Mouse (Mus musculus) limb, embryonic 11.5 days (tissue): ENCODE results near the gene Sh3pxd2a. TPM values are rescaled to one million over a fixed set of nuclear protein-coding genes. Genes with fewer than 3 reads are reported as not detected.

Experiments
- ATAC-seq: fragments of 200-750 bp; cut with Nextera tagmentation; 2 replicates; pipeline ENCODE4 v1.8.0; 2017; ENCODE audit warnings: low read depth; ENCODE audit not compliant: insufficient number of reproducible peaks, low FRiP score, low TSS enrichment
- DNase-seq: peaks from one replicate; pipeline ENCODE4 v3.0.0-alpha.2; 2015; ENCODE audit warnings: low spot score
- H3K27ac ChIP-seq: fragments of 300-500 bp; sonication (generic); replicated peaks from 2 replicates; pipeline ENCODE4 v1.5.1; 2014; ENCODE audit warnings: low read depth, mild to moderate bottlenecking, low read length
- H3K27me3 ChIP-seq: fragments of 300-500 bp; sonication (generic); 2 replicates; pipeline ENCODE4 v1.6.1; 2014; ENCODE audit warnings: mild to moderate bottlenecking, low read length, mixed read lengths; ENCODE audit not compliant: control insufficient read depth, insufficient read depth
- H3K36me3 ChIP-seq: fragments of 300-500 bp; sonication (generic); 2 replicates; pipeline ENCODE4 v1.6.1; 2014; ENCODE audit warnings: mild to moderate bottlenecking, low read length, moderate library complexity, mixed read lengths; ENCODE audit not compliant: control insufficient read depth, insufficient read depth
- H3K4me1 ChIP-seq: fragments of 300-500 bp; sonication (generic); 2 replicates; pipeline ENCODE4 v1.6.1; 2014; ENCODE audit warnings: low read length, mixed read lengths; ENCODE audit not compliant: control insufficient read depth, insufficient read depth
- H3K4me2 ChIP-seq: fragments of 300-500 bp; sonication (generic); 2 replicates; pipeline ENCODE4 v1.6.1; 2014; ENCODE audit warnings: low read depth, mild to moderate bottlenecking, moderate library complexity; ENCODE audit not compliant: severe bottlenecking
- H3K4me3 ChIP-seq: fragments of 300-500 bp; sonication (generic); 2 replicates; pipeline ENCODE4 v1.5.1; 2014; ENCODE audit warnings: low read depth, low read length
- H3K9ac ChIP-seq: fragments of 300-500 bp; sonication (generic); 2 replicates; pipeline ENCODE4 v1.6.1; 2014; ENCODE audit warnings: mild to moderate bottlenecking, low read length
- H3K9me3 ChIP-seq: fragments of 300-500 bp; sonication (generic); 2 replicates; pipeline ENCODE4 v1.6.1; 2016; ENCODE audit warnings: low read length; ENCODE audit not compliant: control insufficient read depth
- WGBS: fragments of 180-500 bp; shearing (Covaris S2); extraction: QIAGEN DNeasy Blood & Tissue Kit; methylation state at CpG from one replicate; pipeline ENCODE4 v1.1.7; 2014; 5-methylcytosine and 5-hydroxymethylcytosine counted together
- polyA plus RNA-seq: library from polyadenylated mRNA; unstranded; fragments of >200 nt; fragmentation: Nextera tagmentation; extraction: Ambion mirVana; gene quantifications from 2 replicates; pipeline ENCODE4 v1.2.1, GENCODE M21; 2014

Sh3pxd2a gene
- polyA plus RNA-seq, 1 experiment from 2014 or later: 10.4 TPM

- Histone ChIP-seq H3K4me2 (no peak overlapping the region), H3K27ac (no peak overlapping the region), H3K27me3 (no peaks in the 10 kb centered on the region), H3K4me3 (no peak overlapping the region), H3K9me3 (no peaks in the 10 kb centered on the region), H3K9ac (no peak overlapping the region), H3K4me1 (0 out of 2 replicates have a peak, but pooled peaks cover 7% of the 10 kb centered on the region), H3K36me3 (no peaks in the 10 kb centered on the region)
- DNase-seq (no peak), ATAC-seq (no peak)
- 51% methylated on average over 3 of the region's 3 CpGs for WGBS
These were observed 95.2 kb downstream of the Sh3pxd2a start for GRCm38 (mm10) chr19:47369008-47369407.

- Histone ChIP-seq H3K9ac (no peak overlapping the region), H3K4me3 (no peak overlapping the region), H3K9me3 (no peaks in the 10 kb centered on the region), H3K27ac (no peak overlapping the region), H3K4me2 (no peak overlapping the region), H3K27me3 (no peaks in the 10 kb centered on the region), H3K36me3 (no peaks in the 10 kb centered on the region), H3K4me1 (0 out of 2 replicates have a peak, but pooled peaks cover 6% of the 10 kb centered on the region)
- ATAC-seq (no peak), DNase-seq (no peak)
- 93% methylated on average over 12 of the region's 12 CpGs for WGBS
These were observed 96.8 kb downstream of the Sh3pxd2a start for GRCm38 (mm10) chr19:47367271-47367879.

- WGBS: 92% methylated on average over 8 of the region's 8 CpGs
- no peak overlapping the region for H3K4me3 ChIP-seq
- H3K9ac ChIP-seq: no peak overlapping the region
- no peaks in the 10 kb centered on the region for H3K9me3 ChIP-seq
- no peak overlapping the region for H3K27ac ChIP-seq
- no peak for ATAC-seq
- DNase-seq: no peak
- no peaks in the 10 kb centered on the region for H3K36me3 ChIP-seq
- H3K4me2 ChIP-seq: no peak overlapping the region
- no peaks in the 10 kb centered on the region for H3K27me3 ChIP-seq
- H3K4me1 ChIP-seq: 0 out of 2 replicates have a peak, but pooled peaks cover 3% of the 10 kb centered on the region
These were observed 97.6 kb downstream of the Sh3pxd2a start for GRCm38 (mm10) chr19:47366576-47366975.

- no peaks in the 10 kb centered on the region for H3K27me3 ChIP-seq
- no peak overlapping the region for H3K9ac ChIP-seq
- no peak overlapping the region for H3K27ac ChIP-seq
- no peak overlapping the region for H3K4me2 ChIP-seq
- ATAC-seq: no peak
- no peaks in the 10 kb centered on the region for H3K9me3 ChIP-seq
- 61% methylated on average over 9 of the region's 9 CpGs for WGBS
- H3K4me1 ChIP-seq: peaks cover 5% of the 10 kb centered on the region
- no peaks in the 10 kb centered on the region for H3K36me3 ChIP-seq
- no peak for DNase-seq
- no peak overlapping the region for H3K4me3 ChIP-seq
These were observed 101.0 kb downstream of the Sh3pxd2a start for GRCm38 (mm10) chr19:47363086-47363668.

- ATAC-seq (no peak), DNase-seq (no peak)
- Histone ChIP-seq H3K36me3 (no peaks in the 10 kb centered on the region), H3K27me3 (no peaks in the 10 kb centered on the region), H3K9me3 (no peaks in the 10 kb centered on the region), H3K4me2 (no peak overlapping the region), H3K4me1 (peaks cover 5% of the 10 kb centered on the region), H3K27ac (no peak overlapping the region), H3K9ac (no peak overlapping the region), H3K4me3 (no peak overlapping the region)
- 77% methylated on average over 3 of the region's 3 CpGs for WGBS
These were observed 103.3 kb downstream of the Sh3pxd2a start for GRCm38 (mm10) chr19:47360921-47361320.

DNA sequence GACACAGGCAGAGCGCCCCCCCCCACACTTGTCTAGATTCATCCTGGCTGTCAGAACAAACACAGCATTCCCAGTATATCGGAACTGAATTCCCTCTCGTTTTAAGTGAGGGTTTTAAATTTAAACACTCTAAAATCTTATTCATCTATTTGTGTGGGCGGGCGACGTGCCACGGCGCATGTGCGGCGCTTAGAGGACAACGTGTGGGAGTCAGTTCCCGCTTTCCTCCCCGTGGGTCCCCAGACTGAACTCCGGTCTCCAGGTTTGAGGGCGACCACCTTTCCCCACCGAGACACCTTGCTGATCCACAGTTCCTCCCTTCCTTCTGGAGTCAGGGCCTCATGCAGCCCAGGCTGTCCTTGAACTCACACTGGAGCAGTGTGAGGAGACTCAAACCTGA lies 104.2 kb downstream of the Sh3pxd2a start:
- DNase-seq (no peak), ATAC-seq (no peak)
- no peak overlapping the region for H3K9ac ChIP-seq
- H3K4me2 ChIP-seq: peak overlapping the region; percentile 24; the same call in 1 of the 2 replicates
- no peak overlapping the region for H3K4me3 ChIP-seq
- no peaks in the 10 kb centered on the region for H3K27me3 ChIP-seq
- no peaks in the 10 kb centered on the region for H3K9me3 ChIP-seq
- H3K36me3 ChIP-seq: no peaks in the 10 kb centered on the region
- 92% methylated on average over 16 of the region's 16 CpGs for WGBS
- peaks cover 5% of the 10 kb centered on the region for H3K4me1 ChIP-seq
- H3K27ac ChIP-seq: no peak overlapping the region

DNA sequence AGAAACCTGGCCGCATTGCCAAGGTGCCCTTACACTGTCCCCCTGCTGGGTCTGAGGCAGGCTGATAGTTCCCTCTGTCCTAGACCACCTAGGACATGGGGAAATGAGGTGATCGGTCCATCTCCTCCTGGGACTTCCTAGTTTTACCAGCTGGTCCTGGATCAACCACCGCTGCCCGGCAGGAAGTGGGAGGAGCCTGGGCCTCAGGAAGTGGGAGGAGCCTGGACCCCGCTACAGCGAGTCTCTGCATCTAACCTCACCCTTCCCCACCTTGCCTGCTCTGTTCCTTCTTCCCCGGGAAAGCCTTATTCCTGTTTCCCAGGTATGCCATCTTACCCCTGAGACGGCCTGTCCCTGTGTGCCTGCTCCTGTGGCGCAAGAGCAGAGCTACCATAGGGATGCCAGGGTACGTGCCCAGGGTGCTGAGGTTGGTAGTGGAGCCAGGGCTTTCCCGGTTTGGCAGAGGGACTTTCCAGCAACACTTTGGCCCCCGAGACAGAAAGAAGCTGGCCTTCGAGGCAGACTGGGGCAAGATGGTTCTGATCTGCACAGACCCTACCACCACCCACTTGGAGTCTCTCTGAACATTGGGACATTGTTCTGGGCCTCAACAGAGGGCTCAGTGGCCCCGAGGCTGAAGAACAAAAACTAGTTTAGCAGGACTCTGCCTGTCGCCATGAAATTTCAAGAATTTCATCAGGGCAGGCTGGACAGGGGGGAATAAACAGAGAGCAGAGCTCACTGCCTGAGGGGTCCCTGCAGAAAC lies 104.9 kb downstream of the Sh3pxd2a start:
- peak overlapping the region; percentile 24 for H3K4me2 ChIP-seq
- 0 out of 2 replicates have a peak overlapping the region, but pooled peaks have one; percentile 5 for H3K4me3 ChIP-seq
- WGBS: 45% methylated on average over 15 of the region's 15 CpGs
- ATAC-seq (no peak), DNase-seq (peak; percentile 71)
- peak overlapping the region; percentile 5; the same call in 1 of the 2 replicates for H3K27ac ChIP-seq
- H3K4me1 ChIP-seq: peaks cover 5% of the 10 kb centered on the region
- no peaks in the 10 kb centered on the region for H3K27me3 ChIP-seq
- no peaks in the 10 kb centered on the region for H3K36me3 ChIP-seq
- H3K9me3 ChIP-seq: no peaks in the 10 kb centered on the region
- no peak overlapping the region for H3K9ac ChIP-seq

- H3K4me3 ChIP-seq: no peak overlapping the region
- H3K4me1 ChIP-seq: peaks cover 5% of the 10 kb centered on the region
- H3K4me2 ChIP-seq: no peak overlapping the region
- DNase-seq: no peak
- WGBS: 83% methylated on average over 3 of the region's 3 CpGs
- H3K9me3 ChIP-seq: no peaks in the 10 kb centered on the region
- no peak overlapping the region for H3K9ac ChIP-seq
- H3K36me3 ChIP-seq: no peaks in the 10 kb centered on the region
- H3K27ac ChIP-seq: no peak overlapping the region
- no peaks in the 10 kb centered on the region for H3K27me3 ChIP-seq
- ATAC-seq: no peak
These were observed 106.9 kb downstream of the Sh3pxd2a start for GRCm38 (mm10) chr19:47357297-47357696.
